Mouse (Mus musculus) kidney, adult 2 months (tissue): Measurements from ENCODE around the gene Fads3.

Experiments used
- CTCF ChIP-seq: fragments of 200-500 bp; conservative IDR thresholded peaks from 2 replicates; pipeline ENCODE4 v1.5.1; 2011; ENCODE audit warnings: low read depth, mild to moderate bottlenecking, control low read depth, low read length, moderate library complexity, mixed read lengths; ENCODE audit not compliant: insufficient read depth, insufficient read length
- POLR2A ChIP-seq: fragments of 200-500 bp; IDR thresholded peaks from one replicate; pipeline ENCODE4 v1.6.1; 2011; ENCODE audit warnings: low read depth, low read length, control low read depth

- TF ChIP-seq CTCF: no peak
- TF ChIP-seq POLR2A: no peak
Observed at GRCm38 (mm10) chr19:10067701-10068100, 26.3 kb downstream of the Fads3 start.
